Mouse (Mus musculus) liver, embryonic 11.5 days (tissue): ENCODE measurements around the gene Mmachc. TPM values are rescaled to one million over a fixed set of nuclear protein-coding genes. Genes with fewer than 3 reads are reported as not detected.
A peak's percentile ranks its signal among the peaks of the same experiment; 100 is the strongest.

Experiments
- ATAC-seq: fragments of 200-750 bp; cut with Nextera tagmentation; replicated peaks from 2 replicates; pipeline ENCODE4 v1.8.0; 2017; ENCODE audit warnings: moderate number of reproducible peaks, mild to moderate bottlenecking, moderate TSS enrichment, moderate library complexity; ENCODE audit not compliant: low FRiP score
- DNase-seq: peaks from one replicate; pipeline ENCODE4 v3.0.0-alpha.2; 2017; ENCODE audit warnings: low spot score
- H3K27ac ChIP-seq: fragments of 300-500 bp; sonication (generic); 2 replicates; pipeline ENCODE4 v1.5.1; 2014; ENCODE audit warnings: mild to moderate bottlenecking, low read depth, low read length, control low read depth
- H3K27me3 ChIP-seq: fragments of 300-500 bp; sonication (generic); replicated peaks from 2 replicates; pipeline ENCODE4 v1.6.1; 2014; ENCODE audit warnings: low read length, mixed read lengths; ENCODE audit not compliant: control insufficient read depth, insufficient read depth
- H3K36me3 ChIP-seq: fragments of 300-500 bp; sonication (generic); 2 replicates; pipeline ENCODE4 v1.6.1; 2014; ENCODE audit warnings: mild to moderate bottlenecking, low read length, moderate library complexity, mixed read lengths; ENCODE audit not compliant: control insufficient read depth, insufficient read depth
- H3K4me1 ChIP-seq: fragments of 300-500 bp; sonication (generic); replicated peaks from 2 replicates; pipeline ENCODE4 v1.6.1; 2014; ENCODE audit warnings: low read length, mixed read lengths; ENCODE audit not compliant: control insufficient read depth, insufficient read depth
- H3K4me2 ChIP-seq: fragments of 300-500 bp; sonication (generic); 2 replicates; pipeline ENCODE4 v1.6.1; 2014; ENCODE audit warnings: mild to moderate bottlenecking, control low read depth, moderate library complexity
- H3K4me3 ChIP-seq: fragments of 300-500 bp; sonication (generic); 2 replicates; pipeline ENCODE4 v1.5.1; 2014; ENCODE audit warnings: low read depth, low read length, control low read depth
- H3K9ac ChIP-seq: fragments of 300-500 bp; sonication (generic); 2 replicates; pipeline ENCODE4 v1.6.1; 2014; ENCODE audit warnings: low read depth, low read length, control low read depth
- H3K9me3 ChIP-seq: fragments of 300-500 bp; sonication (generic); 2 replicates; pipeline ENCODE4 v1.6.1; 2016; ENCODE audit warnings: low read length, inconsistent platforms, mixed read lengths; ENCODE audit not compliant: control insufficient read depth
- WGBS: fragments of 180-500 bp; shearing (Covaris S2); extraction: QIAGEN DNeasy Blood & Tissue Kit; methylation state at CpG from one replicate; pipeline ENCODE4 v1.1.7; 2014; 5-methylcytosine and 5-hydroxymethylcytosine counted together
- polyA plus RNA-seq: library from polyadenylated mRNA; unstranded; fragments of >200 nt; fragmentation: Nextera tagmentation; extraction: Ambion mirVana; gene quantifications from 2 replicates; pipeline ENCODE4 v1.2.1, GENCODE M21; 2014

Mmachc gene
- 24.2 and 27.4 TPM in 2 replicates for polyA plus RNA-seq

DNA sequence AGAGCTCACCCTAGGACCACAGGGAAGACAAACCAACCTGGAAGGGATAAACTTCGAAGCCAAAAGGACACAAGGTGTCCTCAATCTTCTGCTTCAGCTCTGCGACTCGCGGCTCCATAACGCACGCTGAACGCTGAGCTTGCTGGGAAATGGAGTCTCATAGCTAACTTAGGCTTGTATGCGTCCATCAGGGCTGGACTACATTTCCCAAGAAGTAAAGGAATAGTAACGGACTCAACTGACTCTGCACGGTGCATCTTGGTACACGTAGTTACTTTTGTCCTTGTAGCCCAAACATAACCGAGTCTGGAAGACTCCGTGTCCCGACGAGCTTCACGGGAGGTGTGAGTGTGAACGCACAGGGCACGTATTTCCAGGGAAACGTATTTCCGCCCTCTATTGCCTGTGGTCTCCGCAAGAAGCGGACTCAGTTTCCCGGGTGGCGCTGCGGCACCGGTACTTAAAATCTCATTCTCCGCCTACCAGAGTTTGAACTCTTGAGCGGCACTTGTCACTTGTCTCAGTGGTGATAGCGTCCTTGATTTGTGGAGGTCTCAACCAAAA is at the start of gene Mmachc, which contains the start of gene Ccdc163:
Mmachc (minus strand) TSS at position 206 of the 564 bp plus-strand sequence.
Ccdc163 (plus strand) TSS at position 309 of the 564 bp plus-strand sequence.
- Histone ChIP-seq H3K27ac (peak within 1 kb of the TSS; percentile 49; the same call in 1 of the 2 replicates), H3K9ac (peak within 1 kb of the TSS; percentile 76), H3K4me2 (peak within 1 kb of the TSS; percentile 70), H3K4me1 (peaks cover 5% of the 10 kb centered on the region; the same call in 1 of the 2 replicates), H3K9me3 (no peaks in the 10 kb centered on the region), H3K4me3 (peak within 1 kb of the TSS; percentile 56), H3K36me3 (peaks cover 5% of the 10 kb centered on the region; the same call in 1 of the 2 replicates), H3K27me3 (no peaks in the 10 kb centered on the region)
- DNase-seq (peak; percentile 82), ATAC-seq (peak; percentile 97)
- under 1% methylated on average over 29 of the region's 29 CpGs for WGBS

DNA sequence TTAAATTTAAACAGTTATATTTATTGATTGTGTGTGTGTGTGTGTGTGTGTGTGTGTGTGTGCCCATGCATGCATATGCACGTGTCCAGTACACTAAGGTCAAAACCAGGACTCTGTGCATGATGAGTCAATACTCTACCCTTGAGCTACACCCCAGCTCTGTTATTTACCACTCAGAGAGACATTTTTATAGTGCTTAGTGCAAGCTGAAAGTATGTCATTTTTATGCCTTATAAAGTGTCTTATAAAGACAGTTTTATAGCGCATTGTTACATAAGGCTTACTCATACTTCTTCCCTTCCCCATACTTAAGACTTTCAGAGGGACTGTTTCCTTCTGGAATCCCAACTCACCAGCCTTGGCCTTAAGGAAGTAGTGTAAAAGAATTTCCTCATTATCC is 41.5 kb upstream of the Mmachc start:
- 87% methylated on average over 2 of the region's 2 CpGs for WGBS
- no peak overlapping the region for H3K4me2 ChIP-seq

DNA sequence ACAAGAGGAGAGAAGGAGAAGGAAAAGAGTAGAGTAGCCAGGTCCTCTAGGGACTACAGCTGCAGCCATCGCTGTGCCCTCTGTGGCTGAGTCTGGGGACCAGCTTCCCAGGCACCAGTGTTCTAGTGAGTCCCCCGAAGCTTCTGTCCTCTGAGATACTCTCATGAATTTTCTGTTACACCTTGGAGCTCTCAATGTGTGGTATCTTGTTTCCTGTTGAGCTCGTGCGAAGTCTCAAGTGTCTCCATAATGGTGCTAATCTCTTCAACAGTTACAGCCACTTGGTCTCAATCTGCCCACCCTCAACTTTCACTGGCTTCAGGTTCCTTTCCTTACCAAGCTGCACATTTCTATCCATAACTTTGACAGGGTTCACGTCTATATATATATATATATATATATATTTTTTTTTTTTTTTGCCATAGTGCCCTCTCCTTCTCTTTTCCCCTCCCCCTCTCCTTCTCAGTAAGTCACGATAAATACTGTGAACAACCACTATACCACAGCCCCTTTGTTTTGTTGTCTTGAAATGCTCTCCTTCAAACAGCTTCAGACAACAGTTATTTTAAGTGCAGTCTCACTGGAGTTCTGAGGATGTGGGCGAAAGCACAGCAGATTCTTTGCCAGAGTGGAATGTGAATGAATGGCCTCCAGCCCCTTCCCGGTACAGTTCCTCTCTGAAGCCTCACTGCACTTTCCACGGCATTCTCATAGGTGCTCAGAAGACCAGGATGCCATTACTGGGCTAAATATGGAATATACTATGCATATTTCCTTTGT is 31.0 kb upstream of the Mmachc start:
- no peak overlapping the region for H3K4me2 ChIP-seq
- H3K9ac ChIP-seq: no peak overlapping the region
- H3K36me3 ChIP-seq: no peaks in the 10 kb centered on the region
- no peak overlapping the region for H3K4me3 ChIP-seq
- no peaks in the 10 kb centered on the region for H3K27me3 ChIP-seq
- no peak overlapping the region for H3K27ac ChIP-seq
- H3K4me1 ChIP-seq: no peaks in the 10 kb centered on the region
- no peak for DNase-seq
- WGBS: 63% methylated on average over 9 of the region's 9 CpGs
- H3K9me3 ChIP-seq: no peaks in the 10 kb centered on the region
- no peak for ATAC-seq

More for the DNA sequence above, 41.5 kb upstream of the Mmachc start:
- no peak overlapping the region for H3K4me3 ChIP-seq
- no peak for DNase-seq
- no peak overlapping the region for H3K9ac ChIP-seq
- no peaks in the 10 kb centered on the region for H3K9me3 ChIP-seq
- no peaks in the 10 kb centered on the region for H3K36me3 ChIP-seq
- no peak overlapping the region for H3K27ac ChIP-seq
- H3K27me3 ChIP-seq: no peaks in the 10 kb centered on the region
- H3K4me1 ChIP-seq: no peaks in the 10 kb centered on the region
- ATAC-seq: no peak

DNA sequence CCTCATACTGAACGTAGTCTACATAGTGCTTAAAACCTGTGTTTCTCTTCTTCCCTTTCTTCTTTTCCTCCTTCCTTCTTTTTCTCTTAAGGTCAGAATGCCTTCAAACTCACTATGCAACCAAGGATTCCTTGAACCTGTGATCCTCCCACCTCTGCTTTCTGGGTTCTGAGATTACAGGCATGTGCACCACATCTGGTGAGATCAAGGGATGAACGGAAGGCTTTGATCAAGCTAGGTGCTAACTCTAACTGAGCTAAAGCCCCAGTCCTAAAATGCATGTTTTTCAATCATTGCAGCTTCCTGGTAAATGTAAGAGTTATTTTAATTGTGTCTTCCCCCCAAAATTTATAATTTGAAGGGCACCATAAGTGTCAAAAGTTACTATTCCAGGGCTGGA is 26.8 kb upstream of the Mmachc start:
- Histone ChIP-seq H3K36me3 (no peaks in the 10 kb centered on the region), H3K4me1 (no peaks in the 10 kb centered on the region), H3K27me3 (no peaks in the 10 kb centered on the region), H3K9ac (no peak overlapping the region), H3K9me3 (no peaks in the 10 kb centered on the region), H3K27ac (no peak overlapping the region), H3K4me2 (no peak overlapping the region), H3K4me3 (no peak overlapping the region)
- WGBS: 68% methylated on average over 2 of the region's 2 CpGs
- no peak for ATAC-seq
- DNase-seq: no peak

DNA sequence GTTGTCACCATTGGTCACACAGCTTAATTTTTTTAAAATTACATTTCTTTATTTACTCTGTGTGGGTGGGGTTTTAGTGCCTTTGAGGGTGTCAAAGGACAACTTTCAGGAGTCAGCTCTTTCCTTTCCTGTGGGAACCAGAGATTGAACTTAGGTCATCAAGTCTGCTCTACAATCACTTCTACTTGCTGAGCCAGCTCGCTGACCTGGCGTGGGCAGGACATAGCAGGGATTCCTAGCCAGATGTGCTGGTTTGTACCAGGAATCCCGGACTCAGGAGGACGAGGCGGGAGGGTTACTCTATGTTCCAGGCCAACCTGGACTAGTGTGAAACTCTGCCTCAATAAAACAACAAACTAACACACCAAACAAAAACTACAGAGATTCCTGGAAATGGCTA is 24.1 kb upstream of the Mmachc start:
- H3K36me3 ChIP-seq: no peaks in the 10 kb centered on the region
- no peaks in the 10 kb centered on the region for H3K9me3 ChIP-seq
- H3K9ac ChIP-seq: no peak overlapping the region
- no peak for DNase-seq
- H3K4me2 ChIP-seq: no peak overlapping the region
- no peaks in the 10 kb centered on the region for H3K27me3 ChIP-seq
- H3K4me3 ChIP-seq: no peak overlapping the region
- H3K27ac ChIP-seq: no peak overlapping the region
- ATAC-seq: no peak
- H3K4me1 ChIP-seq: no peaks in the 10 kb centered on the region; the same call in 1 of the 2 replicates
- WGBS: 70% methylated on average over 5 of the region's 5 CpGs

DNA sequence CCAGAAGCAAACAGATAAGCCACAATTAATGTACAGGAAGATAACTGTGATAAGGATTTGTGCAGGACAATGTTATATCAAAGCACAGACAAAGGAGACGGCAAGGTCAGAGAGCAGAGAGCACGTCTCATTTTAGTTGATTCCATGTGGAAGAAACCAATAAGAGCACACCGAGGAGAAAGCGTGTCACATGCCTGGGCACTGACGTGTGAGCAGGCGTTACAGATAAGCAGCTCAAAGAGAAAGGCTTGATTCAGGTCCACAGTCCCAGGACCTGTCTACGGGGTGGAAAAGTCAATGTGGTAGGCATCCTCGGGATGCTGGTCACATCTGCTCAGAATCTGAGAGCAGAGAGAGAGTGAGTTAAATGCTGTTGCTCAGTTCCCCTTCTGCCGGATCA is 22.9 kb upstream of the Mmachc start:
- H3K9ac ChIP-seq: no peak overlapping the region
- H3K27me3 ChIP-seq: no peaks in the 10 kb centered on the region
- no peak overlapping the region for H3K4me3 ChIP-seq
- no peak overlapping the region for H3K4me2 ChIP-seq
- no peaks in the 10 kb centered on the region; the same call in 1 of the 2 replicates for H3K4me1 ChIP-seq
- H3K9me3 ChIP-seq: no peaks in the 10 kb centered on the region
- ATAC-seq (no peak), DNase-seq (no peak)
- H3K36me3 ChIP-seq: no peaks in the 10 kb centered on the region
- no peak overlapping the region for H3K27ac ChIP-seq
- WGBS: 72% methylated on average over 9 of the region's 9 CpGs

DNA sequence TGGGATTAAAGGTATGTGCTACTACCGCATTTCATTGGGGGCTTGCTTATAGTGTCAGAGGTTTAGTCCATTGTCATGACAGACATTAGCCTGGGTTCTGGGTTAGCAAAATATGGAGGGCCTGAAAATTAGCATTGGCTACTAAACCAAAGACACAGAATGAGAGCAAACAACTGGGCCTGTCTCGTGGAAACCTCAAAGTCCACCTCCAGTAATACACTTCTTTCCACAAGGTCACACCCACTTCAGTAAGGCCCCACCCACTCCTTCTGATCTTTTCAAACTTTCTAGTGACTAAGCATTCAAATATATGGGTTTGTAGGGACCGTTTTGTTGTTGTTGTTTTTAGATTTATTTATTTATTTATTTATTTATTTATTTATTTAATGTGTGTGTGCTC is 21.3 kb upstream of the Mmachc start:
- Histone ChIP-seq H3K4me1 (no peaks in the 10 kb centered on the region; the same call in 1 of the 2 replicates), H3K27ac (no peak overlapping the region), H3K4me2 (no peak overlapping the region), H3K9ac (no peak overlapping the region), H3K9me3 (no peaks in the 10 kb centered on the region), H3K36me3 (no peaks in the 10 kb centered on the region), H3K4me3 (no peak overlapping the region), H3K27me3 (no peaks in the 10 kb centered on the region)
- no peak for DNase-seq
- ATAC-seq: no peak
- WGBS: 86% methylated on average over 3 of the region's 3 CpGs

DNA sequence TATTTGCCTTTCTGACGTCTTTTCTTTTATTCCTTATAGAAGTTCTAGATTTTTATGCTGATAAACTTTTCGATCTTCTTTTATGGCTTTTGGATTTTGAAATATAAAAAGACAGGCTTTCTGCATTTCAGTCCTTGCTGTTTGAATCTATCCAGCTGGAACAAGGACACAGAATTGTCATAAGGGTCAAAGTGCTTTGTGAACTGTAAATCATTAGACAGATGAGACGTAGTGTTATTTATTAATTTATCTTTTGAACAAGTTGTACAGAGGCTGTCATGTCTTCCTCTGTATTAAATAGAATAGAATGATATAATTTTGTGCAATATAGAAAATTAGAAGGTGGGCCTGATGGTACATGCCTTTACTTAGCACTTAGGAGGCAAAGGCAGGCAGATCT is 19.2 kb upstream of the Mmachc start:
- Histone ChIP-seq H3K4me1 (no peaks in the 10 kb centered on the region; the same call in 1 of the 2 replicates), H3K4me3 (no peak overlapping the region), H3K27me3 (no peaks in the 10 kb centered on the region), H3K9me3 (no peaks in the 10 kb centered on the region), H3K27ac (no peak overlapping the region), H3K4me2 (no peak overlapping the region), H3K36me3 (no peaks in the 10 kb centered on the region), H3K9ac (no peak overlapping the region)
- ATAC-seq (no peak), DNase-seq (no peak)
- 75% methylated on average over 3 of the region's 3 CpGs for WGBS
